Mouse (Mus musculus) ovary, postnatal 36 days (tissue): Measurements from ENCODE around the gene Leo1.
"Not testable (repeated sequence)": the region's sequence is repeated elsewhere in the genome, so short reads cannot be mapped to it uniquely, and the experiment has no call there.

Experiments used
- DNase-seq: peaks from one replicate; pipeline ENCODE4 v3.0.0; 2022; ENCODE audit warnings: low spot score, mixed read lengths

Leo1 gene

GRCm38 (mm10) chr9:75468297-75468696 is 27.0 kb downstream of the Leo1 start:
- DNase-seq: no peak

- no peak for DNase-seq
Measured at GRCm38 (mm10) chr9:75477212-75477611, 35.9 kb downstream of the Leo1 start.

- DNase-seq: no peak
Measured at GRCm38 (mm10) chr9:75479106-75479725, 37.9 kb downstream of the Leo1 start.

GRCm38 (mm10) chr9:75480536-75481075 is 39.3 kb downstream of the Leo1 start:
- no peak for DNase-seq

GRCm38 (mm10) chr9:75485231-75485630 is 43.9 kb downstream of the Leo1 start:
- DNase-seq: no peak

- not testable (repeated sequence) for DNase-seq
Measured at GRCm38 (mm10) chr9:75488255-75488654, 46.9 kb downstream of the Leo1 start.

- no peak for DNase-seq
Measured at GRCm38 (mm10) chr9:75494407-75495005, 53.2 kb downstream of the Leo1 start.

- no peak for DNase-seq
Measured at GRCm38 (mm10) chr9:75495945-75496344, 54.6 kb downstream of the Leo1 start.

- no peak for DNase-seq
Measured at GRCm38 (mm10) chr9:75498571-75498970, 57.2 kb downstream of the Leo1 start.

- no peak for DNase-seq
Measured at GRCm38 (mm10) chr9:75504311-75504710, 63.0 kb downstream of the Leo1 start.

- DNase-seq: no peak
Measured at GRCm38 (mm10) chr9:75511236-75511939, 70.1 kb downstream of the Leo1 start.

- DNase-seq: no peak
Measured at GRCm38 (mm10) chr9:75515464-75516113, 74.3 kb downstream of the Leo1 start.
